Mouse (Mus musculus) embryonic facial prominence, embryonic 11.5 days (tissue): ENCODE results near the gene Rap1b. TPM values are rescaled to one million over a fixed set of nuclear protein-coding genes. Genes with fewer than 3 reads are reported as not detected.

Experiments used
- ATAC-seq: fragments of 200-750 bp; cut with Nextera tagmentation; replicated peaks from 2 replicates; pipeline ENCODE4 v1.8.0; 2017; ENCODE audit warnings: low read depth; ENCODE audit not compliant: insufficient number of reproducible peaks, low FRiP score, low TSS enrichment
- DNase-seq: peaks from one replicate; pipeline ENCODE4 v3.0.0-alpha.2; 2015; ENCODE audit warnings: low spot score
- H3K27ac ChIP-seq: fragments of 300-500 bp; sonication (generic); replicated peaks from 2 replicates; pipeline ENCODE4 v1.5.1; 2014; ENCODE audit warnings: mild to moderate bottlenecking, low read depth, low read length, control low read depth
- H3K27me3 ChIP-seq: fragments of 300-500 bp; sonication (generic); 2 replicates; pipeline ENCODE4 v1.6.1; 2014; ENCODE audit warnings: mild to moderate bottlenecking, low read length, moderate library complexity, mixed read lengths; ENCODE audit not compliant: control insufficient read depth, insufficient read depth
- H3K36me3 ChIP-seq: fragments of 300-500 bp; sonication (generic); replicated peaks from 2 replicates; pipeline ENCODE4 v1.6.1; 2014; ENCODE audit warnings: low read depth, mild to moderate bottlenecking, low read length, moderate library complexity, mixed read lengths; ENCODE audit not compliant: control insufficient read depth, insufficient read depth
- H3K4me1 ChIP-seq: fragments of 300-500 bp; sonication (generic); 2 replicates; pipeline ENCODE4 v1.6.1; 2014; ENCODE audit warnings: low read length, mixed read lengths; ENCODE audit not compliant: control insufficient read depth, insufficient read depth
- H3K4me2 ChIP-seq: fragments of 300-500 bp; sonication (generic); 2 replicates; pipeline ENCODE4 v1.6.1; 2014; ENCODE audit warnings: low read depth, mild to moderate bottlenecking, control low read depth, low read length, moderate library complexity
- H3K4me3 ChIP-seq: fragments of 300-500 bp; sonication (generic); 2 replicates; pipeline ENCODE4 v1.5.1; 2014; ENCODE audit warnings: low read depth, low read length, control low read depth
- H3K9ac ChIP-seq: fragments of 300-500 bp; sonication (generic); replicated peaks from 2 replicates; pipeline ENCODE4 v1.6.1; 2014; ENCODE audit warnings: mild to moderate bottlenecking, control low read depth, low read length
- H3K9me3 ChIP-seq: fragments of 300-500 bp; sonication (generic); replicated peaks from 2 replicates; pipeline ENCODE4 v1.6.1; 2016; ENCODE audit warnings: mild to moderate bottlenecking, low read length, inconsistent platforms, mixed read lengths; ENCODE audit not compliant: control insufficient read depth
- WGBS: fragments of 180-500 bp; shearing (Covaris S2); extraction: QIAGEN DNeasy Blood & Tissue Kit; methylation state at CpG from one replicate; pipeline ENCODE4 v1.1.7; 2014; 5-methylcytosine and 5-hydroxymethylcytosine counted together
- polyA plus RNA-seq: library from polyadenylated mRNA; unstranded; fragments of >200 nt; fragmentation: Nextera tagmentation; extraction: Ambion mirVana; gene quantifications from 2 replicates; pipeline ENCODE4 v1.2.1, GENCODE M21; 2014

Rap1b gene
- polyA plus RNA-seq, 1 experiment from 2014 or later: 179 TPM

DNA sequence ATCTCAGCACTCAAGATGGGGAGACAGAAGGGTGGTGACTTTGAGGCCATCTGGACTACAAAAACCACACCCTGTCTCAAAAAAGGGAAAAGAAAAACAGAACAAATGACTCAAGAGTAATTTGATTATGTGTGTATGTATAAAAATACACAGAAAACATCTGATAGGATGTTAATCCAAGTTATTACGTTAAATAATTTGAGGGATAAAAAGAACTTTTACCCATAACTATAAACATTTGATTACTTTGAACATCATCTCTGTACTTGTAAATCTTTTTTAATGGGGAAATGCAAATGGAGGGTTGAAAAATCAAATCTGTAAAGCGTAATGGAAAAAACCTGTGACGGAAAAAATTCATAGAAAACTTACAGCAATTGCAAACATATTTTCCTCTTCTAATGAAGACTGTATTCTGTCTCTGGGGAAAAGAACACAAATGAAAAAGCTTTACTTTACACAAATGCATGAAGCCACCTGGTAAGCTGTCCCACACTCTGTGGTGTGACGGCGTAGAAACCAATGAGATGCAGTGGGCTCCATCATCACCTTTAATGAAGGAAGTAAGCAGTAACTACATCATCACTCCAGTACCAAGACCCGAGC lies 65.4 kb downstream of the Rap1b start:
- Histone ChIP-seq H3K4me3 (no peak overlapping the region), H3K36me3 (no peaks in the 10 kb centered on the region; the same call in 1 of the 2 replicates), H3K27ac (no peak overlapping the region), H3K27me3 (no peaks in the 10 kb centered on the region), H3K9ac (no peak overlapping the region), H3K4me2 (no peak overlapping the region), H3K4me1 (no peaks in the 10 kb centered on the region), H3K9me3 (no peaks in the 10 kb centered on the region)
- ATAC-seq (no peak), DNase-seq (no peak)
- 94% methylated on average over 6 of the region's 6 CpGs for WGBS

DNA sequence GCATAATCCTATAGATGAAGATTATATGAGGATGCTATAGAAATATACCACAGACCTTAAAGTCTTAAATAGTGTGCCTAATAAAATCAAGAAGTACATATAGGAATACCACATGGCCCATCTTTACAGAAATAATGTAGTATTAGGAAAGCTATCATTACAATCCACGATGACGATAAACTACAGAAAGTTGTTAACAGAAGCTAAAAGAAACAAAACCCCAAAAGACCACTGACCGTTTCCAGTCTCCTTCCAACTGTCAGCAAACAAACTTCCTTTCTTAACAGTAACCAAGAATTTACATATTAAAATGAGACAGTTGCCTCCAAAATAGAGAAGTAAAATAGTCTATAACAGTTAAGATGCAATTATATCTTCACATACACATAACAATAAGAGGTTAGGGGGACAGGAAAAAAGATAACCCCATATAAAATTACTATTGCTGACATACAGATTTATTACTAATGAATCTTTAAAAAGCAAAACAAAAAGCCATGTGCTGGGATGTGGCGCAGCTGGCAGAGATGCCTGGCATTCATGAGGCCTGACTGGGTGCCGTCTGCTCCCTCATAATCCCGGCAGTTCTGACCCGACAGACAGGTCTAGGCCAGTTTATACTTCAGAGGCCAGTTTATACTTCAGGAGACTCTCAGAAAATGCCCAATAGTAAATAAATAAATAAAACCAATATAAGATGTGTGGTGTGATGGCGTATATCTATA lies 66.1 kb downstream of the Rap1b start:
- H3K36me3 ChIP-seq: no peaks in the 10 kb centered on the region; the same call in 1 of the 2 replicates

DNA sequence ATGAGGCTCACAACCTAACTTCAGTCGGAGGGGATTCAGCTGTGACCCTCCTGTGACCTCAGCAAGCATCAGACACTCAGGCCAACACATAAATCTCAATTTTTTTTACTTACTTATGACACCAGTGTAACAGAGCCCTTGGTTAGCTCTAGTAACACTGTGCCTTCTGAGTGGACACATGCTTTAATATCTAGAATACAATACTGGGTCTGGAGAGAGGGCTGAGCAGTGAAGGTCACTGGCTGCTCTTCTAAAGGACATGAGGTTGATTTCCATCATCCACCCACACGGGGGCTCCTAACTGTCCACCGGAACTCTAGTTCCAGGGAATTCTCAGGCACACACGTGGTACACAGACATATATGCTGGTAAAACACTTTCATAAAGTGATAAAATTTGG lies 66.9 kb downstream of the Rap1b start:
- H3K36me3 ChIP-seq: no peaks in the 10 kb centered on the region; the same call in none of the 2 replicates
- H3K27ac ChIP-seq: no peak overlapping the region
- no peak overlapping the region for H3K9ac ChIP-seq
- no peak overlapping the region for H3K4me2 ChIP-seq
- no peaks in the 10 kb centered on the region for H3K9me3 ChIP-seq
- no peaks in the 10 kb centered on the region for H3K4me1 ChIP-seq
- H3K27me3 ChIP-seq: no peaks in the 10 kb centered on the region
- H3K4me3 ChIP-seq: no peak overlapping the region
- no peak for ATAC-seq
- no peak for DNase-seq
- 91% methylated on average over 4 of the region's 4 CpGs for WGBS

More for the DNA sequence above, 66.1 kb downstream of the Rap1b start:
- ATAC-seq (no peak), DNase-seq (no peak)
- H3K27me3 ChIP-seq: no peaks in the 10 kb centered on the region
- H3K9ac ChIP-seq: no peak overlapping the region
- WGBS: 96% methylated on average over 8 of the region's 8 CpGs
- H3K27ac ChIP-seq: no peak overlapping the region
- H3K4me2 ChIP-seq: no peak overlapping the region
- H3K4me1 ChIP-seq: no peaks in the 10 kb centered on the region
- H3K9me3 ChIP-seq: no peaks in the 10 kb centered on the region
- H3K4me3 ChIP-seq: no peak overlapping the region

DNA sequence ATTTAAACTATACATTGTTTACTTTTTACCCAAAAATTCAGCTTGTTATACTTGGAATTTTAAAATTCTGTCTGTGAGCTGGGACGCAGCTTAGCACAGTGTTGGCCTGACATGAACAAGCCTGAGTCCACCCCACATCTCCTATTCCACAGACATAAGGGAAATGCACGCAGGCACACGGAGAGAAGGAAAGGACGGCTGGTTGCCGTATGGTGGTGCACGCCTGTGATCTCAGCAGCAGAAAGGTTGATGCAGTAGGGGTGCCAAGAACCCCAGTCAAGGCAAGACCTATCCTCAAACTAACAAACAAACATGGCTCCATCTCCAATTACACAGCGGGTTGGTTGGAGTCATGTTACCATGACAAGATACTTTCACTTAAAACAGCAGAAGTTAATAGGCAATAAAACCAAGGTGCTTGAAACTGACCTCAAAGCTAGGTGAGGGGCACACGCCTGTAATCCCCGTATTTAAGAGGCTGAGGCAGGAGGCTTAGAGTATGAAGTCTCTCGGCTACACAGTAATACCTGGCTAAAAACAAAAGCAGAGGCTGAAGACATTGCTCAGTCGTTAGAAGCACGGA lies 67.4 kb downstream of the Rap1b start:
- no peaks in the 10 kb centered on the region for H3K27me3 ChIP-seq
- H3K36me3 ChIP-seq: peaks cover under 1% of the 10 kb centered on the region
- H3K9me3 ChIP-seq: no peaks in the 10 kb centered on the region
- H3K4me1 ChIP-seq: no peaks in the 10 kb centered on the region
- DNase-seq (no peak), ATAC-seq (no peak)
- H3K9ac ChIP-seq: no peak overlapping the region
- 95% methylated on average over 12 of the region's 12 CpGs for WGBS
- H3K4me3 ChIP-seq: no peak overlapping the region
- H3K27ac ChIP-seq: no peak overlapping the region
- no peak overlapping the region for H3K4me2 ChIP-seq

DNA sequence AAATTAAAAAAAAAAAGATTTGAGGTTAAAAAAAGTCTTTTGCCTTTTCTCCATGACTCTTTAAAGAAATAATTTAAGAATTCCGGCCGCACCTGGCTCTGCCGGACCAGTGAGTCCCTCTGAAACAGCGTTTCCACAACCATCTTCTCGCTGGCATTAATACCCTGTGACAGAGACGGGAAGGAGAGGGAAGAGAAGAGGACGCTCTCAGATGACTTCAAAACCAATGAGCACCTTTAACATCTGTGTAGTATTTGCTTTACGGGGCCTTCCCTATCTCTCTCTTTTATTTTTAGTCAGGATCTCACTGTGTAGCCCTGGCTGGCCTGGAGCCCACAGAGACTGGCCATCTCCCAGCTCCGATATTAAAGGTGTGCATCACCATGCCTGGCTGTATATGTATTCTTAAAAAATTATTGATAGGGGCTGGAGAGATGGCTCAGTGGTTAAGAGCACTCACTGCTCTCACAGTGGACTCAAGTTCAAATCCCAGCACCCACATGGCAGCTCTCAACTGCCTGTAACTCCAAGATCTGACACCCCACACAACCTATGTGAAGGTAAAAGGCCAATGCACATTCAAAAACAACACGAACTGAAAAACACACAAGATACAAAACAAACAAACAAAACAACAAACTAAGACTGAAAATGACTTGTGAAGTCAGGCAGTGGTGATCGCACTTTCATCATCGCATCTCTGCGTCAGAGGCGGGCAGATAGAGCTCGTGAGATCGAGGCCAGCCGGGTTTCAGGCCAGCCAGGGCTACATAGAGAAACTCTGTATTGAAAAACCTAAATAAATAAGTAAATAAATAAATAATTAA lies 68.1 kb downstream of the Rap1b start:
- H3K36me3 ChIP-seq: peaks cover 2% of the 10 kb centered on the region
- ATAC-seq: no peak

DNA sequence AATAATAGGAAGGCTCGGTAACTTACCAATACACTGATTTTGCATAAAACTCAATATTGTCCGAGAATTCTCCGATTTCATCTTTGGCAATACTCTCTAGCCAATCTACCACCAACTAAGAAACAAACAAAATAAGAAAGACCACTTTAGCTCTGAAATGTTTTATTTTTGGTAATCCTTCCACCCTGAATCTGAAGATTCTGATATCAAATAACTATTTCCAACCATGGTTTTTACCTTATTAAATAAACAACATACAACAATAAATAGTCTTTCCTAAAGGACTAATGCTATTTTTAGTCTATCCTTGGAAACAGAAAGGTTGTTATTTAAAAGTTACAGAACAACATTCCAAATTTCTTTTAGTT lies 68.7 kb downstream of the Rap1b start:
- Histone ChIP-seq H3K27ac (no peak overlapping the region), H3K36me3 (peaks cover 2% of the 10 kb centered on the region), H3K4me1 (no peaks in the 10 kb centered on the region), H3K4me3 (no peak overlapping the region), H3K9me3 (no peaks in the 10 kb centered on the region), H3K4me2 (no peak overlapping the region), H3K9ac (no peak overlapping the region), H3K27me3 (no peaks in the 10 kb centered on the region)
- ATAC-seq (no peak), DNase-seq (no peak)
- WGBS: 93% methylated on average over 3 of the region's 3 CpGs

More for the DNA sequence above, 68.1 kb downstream of the Rap1b start:
- H3K9ac ChIP-seq: no peak overlapping the region
- H3K9me3 ChIP-seq: no peaks in the 10 kb centered on the region
- DNase-seq: no peak
- no peaks in the 10 kb centered on the region for H3K4me1 ChIP-seq
- no peaks in the 10 kb centered on the region for H3K27me3 ChIP-seq
- no peak overlapping the region for H3K4me3 ChIP-seq
- WGBS: 96% methylated on average over 17 of the region's 17 CpGs
- H3K27ac ChIP-seq: no peak overlapping the region
- no peak overlapping the region for H3K4me2 ChIP-seq

DNA sequence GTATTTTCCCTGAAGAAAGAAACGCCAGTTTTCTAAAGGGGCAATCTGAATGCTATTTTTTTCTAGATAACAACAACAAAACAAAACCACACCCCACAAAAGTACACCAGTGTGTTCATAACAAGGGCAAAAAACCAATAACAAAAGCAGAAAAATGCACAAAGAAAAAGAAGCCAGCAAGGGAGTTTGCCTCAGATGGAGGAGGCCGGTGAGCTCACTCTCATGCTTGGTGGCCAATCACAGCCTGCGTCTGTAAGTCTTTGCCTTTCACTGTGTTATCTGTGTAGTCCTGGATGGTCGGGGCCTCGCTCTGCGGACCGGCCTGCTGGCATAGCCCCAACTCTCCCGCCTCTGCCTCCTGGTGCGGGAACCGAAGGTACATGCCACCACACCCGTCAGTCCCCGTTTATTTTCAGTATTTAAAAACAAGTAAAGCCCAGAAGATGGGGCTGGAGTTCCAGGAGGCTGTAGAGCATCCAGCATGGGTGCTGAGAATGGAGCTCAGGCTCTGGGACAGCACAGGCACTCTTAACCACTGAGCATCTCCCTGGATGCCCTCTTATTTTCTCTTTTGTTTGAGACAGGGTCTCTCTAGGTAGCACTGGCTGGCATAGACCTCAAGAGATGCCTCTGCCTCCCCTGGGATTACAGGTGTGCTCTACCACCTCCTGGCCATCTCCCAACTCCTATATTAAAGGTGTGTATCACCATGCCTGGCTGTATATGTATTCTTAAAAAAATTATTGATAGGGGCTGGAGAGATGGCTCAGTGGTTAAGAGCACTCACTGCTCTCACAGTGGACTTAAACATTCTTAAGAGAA lies 69.3 kb downstream of the Rap1b start:
- H3K4me1 ChIP-seq: no peaks in the 10 kb centered on the region
- ATAC-seq (no peak), DNase-seq (no peak)
- H3K4me2 ChIP-seq: no peak overlapping the region
- no peak overlapping the region for H3K27ac ChIP-seq
- H3K9ac ChIP-seq: no peak overlapping the region
- WGBS: 96% methylated on average over 12 of the region's 12 CpGs
- H3K27me3 ChIP-seq: no peaks in the 10 kb centered on the region
- H3K4me3 ChIP-seq: no peak overlapping the region
- peaks cover 2% of the 10 kb centered on the region for H3K36me3 ChIP-seq
- H3K9me3 ChIP-seq: no peaks in the 10 kb centered on the region
